Mouse (Mus musculus) mouse trophoblast stem cell (cell line): Measurements from ENCODE around the gene Slc5a1.

ENCODE experiments used
- in situ Hi-C, 2 experiments: fragments of 300-500 bp; cut with MseI, MboI; formaldehyde crosslinking; loops; 2 replicates in 1 of 2; 3 replicates in 1 of 2; pipeline ENCODE4 v1.15.1; 2025

The Slc5a1 gene

DNA sequence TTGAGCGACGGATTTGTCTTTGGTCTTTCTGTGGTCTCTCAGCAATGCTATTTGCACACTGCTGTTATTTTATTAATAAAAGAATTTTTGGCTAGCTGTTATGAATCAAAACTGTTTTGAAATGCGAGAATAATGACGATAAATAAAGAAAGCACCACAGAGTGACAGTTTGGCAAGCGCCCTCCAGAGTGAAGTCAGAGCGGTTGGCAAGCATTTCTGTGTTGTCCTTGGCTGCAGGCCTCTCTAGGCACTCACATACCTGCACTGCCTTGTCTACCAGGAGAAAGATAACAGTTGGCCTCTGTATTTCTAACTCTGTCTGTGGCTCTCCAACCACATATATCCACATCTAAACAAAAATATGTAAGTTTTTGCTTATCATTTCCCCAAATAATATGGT, 43.7 kb downstream of the Slc5a1 start:
- in situ Hi-C loops, result loop anchor here (5.0 to 25.0 kb wide), 2 partner anchors 100 to 210 kb away; no protein-coding TSS in a partner anchor

DNA sequence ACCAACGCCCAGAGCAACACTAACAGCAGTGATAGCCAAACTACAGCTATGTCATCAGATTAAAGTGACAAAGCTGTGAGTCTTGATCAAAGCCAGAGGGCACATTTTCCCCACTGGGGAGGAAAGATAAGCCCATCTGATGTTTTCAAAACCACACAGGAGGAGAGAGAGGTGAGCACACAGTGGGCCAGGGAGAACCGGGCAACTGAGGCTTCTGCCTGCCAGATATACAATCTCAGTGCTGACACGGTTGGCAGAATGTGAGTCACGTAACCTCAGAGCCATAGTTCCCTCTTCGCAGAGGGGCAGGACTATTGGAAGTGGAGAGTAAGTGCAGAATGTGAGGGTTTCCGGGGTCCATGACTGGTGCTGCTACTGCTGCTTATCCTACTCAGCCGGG, 89.5 kb downstream of the Slc5a1 start:
- in situ Hi-C loops, result no loop called here

DNA sequence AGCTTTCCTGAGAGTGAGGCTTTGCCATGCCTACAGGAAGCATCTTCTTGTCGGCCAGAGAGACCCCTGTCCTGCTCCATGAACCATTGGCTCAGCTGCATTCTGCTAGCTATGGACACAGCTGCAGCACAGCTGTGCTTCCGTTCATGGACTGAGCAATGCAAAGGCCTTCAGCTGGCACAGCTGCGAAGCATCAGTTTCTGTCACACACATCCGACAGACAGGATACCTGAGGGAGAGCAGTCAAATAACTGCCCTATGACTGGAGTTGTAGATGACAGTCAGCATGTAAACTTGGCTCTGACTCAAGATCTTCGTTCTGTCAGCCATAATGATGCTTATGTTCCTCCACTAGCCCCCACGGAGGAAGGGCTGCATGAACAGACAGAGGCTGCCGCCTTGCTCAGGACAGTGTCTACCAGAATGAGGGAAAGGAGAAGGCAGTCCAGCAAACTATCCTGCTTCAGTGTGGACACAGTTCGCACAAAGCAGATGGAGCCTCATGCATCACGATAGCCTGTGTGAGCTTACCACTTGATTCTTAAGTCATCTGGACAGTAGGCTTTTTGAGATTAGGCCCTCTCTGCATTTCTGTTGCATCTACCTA, 91.3 kb downstream of the Slc5a1 start:
- in situ Hi-C loops, result no loop called here

DNA sequence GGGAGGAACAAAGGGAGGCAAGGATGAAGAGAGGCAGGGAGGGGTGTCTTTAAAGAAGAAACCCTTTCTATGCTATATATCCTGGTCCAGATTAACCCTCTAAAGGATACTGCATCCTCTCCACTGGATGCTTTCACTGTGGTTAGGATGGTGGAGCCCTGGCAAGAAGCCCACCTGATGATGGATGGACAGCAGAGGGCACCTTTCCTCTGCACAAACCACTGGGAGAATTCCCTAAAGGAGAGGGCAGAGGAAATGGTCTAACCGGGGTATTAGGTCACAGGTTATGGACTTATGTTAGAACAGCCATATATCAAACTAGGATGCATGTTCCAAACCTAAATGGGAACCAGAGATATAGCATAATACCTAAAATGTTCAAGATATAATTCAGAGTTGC, 96.1 kb downstream of the Slc5a1 start:
- in situ Hi-C loops, result no loop called here

DNA sequence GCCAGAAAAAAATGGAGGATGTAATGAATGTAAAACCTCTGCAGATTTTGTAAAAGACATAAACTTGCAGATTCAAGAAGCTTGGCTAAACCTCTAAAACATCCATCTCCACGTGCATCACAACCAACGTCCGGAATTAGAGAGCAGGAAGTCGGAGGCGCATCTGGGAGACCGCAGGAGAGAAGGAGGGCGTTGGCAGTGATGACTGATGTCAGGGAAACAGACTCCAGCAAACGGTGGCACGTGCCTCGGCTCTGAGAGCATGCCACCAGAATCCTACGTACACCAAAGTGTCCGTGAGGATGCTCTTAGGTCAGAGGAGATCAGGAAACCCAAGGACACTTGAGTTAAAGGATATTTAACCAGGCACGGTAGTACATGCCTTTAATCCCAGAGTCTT, 97.7 kb downstream of the Slc5a1 start:
- in situ Hi-C loops, result no loop called here

DNA sequence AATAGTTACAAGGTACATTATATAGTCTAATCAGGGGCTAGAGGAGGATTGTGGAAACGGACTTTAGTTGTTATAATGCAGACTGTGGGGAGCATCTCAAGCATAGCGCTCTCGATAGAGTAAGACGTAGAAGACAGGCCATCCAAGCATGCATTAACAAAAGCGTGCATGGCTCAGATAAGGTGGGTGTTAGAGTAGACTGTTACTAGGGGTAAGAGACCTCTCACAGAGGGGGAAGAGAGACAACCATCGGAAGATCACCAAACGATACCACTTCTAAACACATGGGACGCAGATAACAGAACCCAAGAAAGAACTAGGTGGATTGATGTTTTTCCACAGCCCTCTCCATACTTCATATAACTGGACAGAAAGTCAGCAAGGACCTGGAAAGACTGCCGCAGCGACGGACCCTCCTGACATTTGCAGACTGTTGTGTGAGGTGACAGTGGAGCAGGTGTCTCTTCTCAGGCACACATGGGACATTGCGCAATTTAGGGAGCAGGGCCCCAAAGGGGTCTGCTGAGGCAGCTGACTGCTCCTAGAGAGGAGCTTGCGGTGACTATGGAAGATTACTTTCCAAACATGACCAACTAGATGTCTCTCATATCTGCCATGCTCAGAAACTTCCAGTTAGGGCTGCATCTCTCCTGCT, 98.6 kb downstream of the Slc5a1 start:
- in situ Hi-C loops, result no loop called here

DNA sequence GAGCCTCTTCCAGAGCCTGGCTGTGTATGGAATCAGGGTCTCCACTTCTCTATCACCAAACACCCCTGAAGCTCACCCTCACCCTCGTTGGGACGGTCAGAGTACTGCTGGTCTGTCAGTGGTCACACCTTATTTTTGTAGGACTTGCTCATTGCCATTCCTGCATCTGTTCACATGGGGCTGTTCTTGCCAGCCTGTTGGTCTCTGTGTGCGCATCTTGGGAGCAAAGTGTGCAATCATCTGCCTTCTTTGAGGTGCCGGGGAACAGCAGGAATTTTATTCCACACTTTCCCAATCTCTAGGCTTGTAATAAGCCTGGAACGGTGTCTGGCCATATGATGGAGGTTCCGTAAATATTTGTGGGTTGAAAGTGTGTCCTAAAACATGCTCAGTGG, 99.1 kb downstream of the Slc5a1 start:
- in situ Hi-C loops, result no loop called here

DNA sequence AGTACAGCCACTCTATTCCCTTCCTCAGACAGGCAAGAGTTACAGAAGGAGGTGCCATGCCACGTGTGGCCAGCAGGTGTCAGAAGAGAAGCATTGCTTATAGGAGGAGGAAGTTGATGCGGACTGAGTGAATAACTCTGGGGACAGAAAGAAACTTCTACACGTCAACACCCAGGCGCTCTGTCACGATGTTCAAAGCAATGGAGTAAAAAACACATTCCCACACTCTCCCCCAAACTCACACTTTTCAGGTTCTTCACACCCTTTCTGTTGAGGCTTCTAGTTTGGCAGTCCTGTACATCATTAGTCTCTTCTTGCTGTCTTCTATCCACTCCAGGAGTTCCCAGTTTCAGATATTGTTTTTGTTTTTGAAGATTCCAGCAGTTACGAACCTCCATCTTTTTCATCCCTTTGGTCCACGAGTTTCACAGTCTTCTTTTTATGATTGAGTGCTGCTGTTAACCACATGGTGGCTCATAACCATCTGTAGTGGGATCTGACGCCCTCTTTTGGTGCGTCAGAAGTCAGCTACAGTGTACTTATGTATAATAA, 99.7 kb downstream of the Slc5a1 start:
- in situ Hi-C loops, result no loop called here

DNA sequence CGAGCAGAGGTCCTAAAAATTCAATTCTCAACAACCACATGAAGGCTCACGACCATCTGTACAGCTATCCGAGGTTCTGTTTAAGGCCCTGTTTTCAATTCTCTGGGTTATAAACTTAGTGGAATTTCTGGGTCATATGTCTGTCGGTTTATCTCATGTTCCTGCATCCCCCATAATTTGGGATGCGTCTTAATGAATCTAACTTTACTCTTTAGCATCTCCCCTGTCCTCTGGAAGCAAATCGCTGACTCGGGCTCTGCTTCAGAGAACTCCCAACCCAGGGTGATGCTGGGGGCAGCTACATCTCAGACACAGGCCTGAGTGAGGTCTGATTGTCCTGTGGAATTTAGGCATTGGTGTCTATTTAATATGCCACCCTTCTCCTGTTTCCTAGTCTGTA, 100.3 kb downstream of the Slc5a1 start:
- in situ Hi-C loops, result no loop called here

DNA sequence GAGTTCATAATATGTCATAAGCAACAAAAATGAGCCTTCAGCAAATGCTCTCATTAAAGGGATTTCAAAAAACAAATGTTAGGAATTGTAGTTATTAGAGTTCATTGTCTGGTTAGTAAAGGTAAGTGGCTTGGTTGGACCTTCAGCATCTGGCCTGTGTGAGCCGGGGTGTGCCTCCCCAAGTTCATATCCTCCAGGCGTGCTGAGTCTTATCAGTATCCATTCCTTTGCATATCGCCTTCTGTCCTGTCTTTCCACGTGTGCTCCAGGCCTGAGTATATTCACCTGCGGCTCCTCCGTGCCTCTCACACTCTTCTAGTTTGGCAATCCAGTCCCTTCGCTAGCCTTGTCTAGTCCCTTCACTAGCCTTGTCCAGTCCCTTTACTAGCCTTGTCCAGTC, 102.3 kb downstream of the Slc5a1 start:
- in situ Hi-C loops, result no loop called here

DNA sequence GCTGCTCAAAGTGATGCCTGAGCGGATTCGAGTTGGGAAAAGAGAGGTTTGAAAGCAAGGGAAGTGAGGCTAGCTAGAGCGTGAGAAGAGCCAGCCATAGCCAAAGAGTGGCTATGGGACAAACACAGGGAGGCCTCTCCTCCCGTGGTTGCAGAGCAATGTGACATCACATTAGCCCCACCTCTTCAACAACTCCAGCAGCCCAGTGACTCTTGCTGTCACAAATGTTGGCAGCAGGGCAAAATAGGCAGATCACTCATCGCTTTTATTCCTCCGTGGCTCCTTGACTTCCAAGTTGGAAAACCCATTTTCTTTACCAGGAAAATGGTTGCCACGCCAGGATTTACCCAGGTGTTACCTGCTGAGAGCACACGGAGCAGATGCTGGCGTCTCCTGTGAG, 103.1 kb downstream of the Slc5a1 start:
- in situ Hi-C loops, result no loop called here

DNA sequence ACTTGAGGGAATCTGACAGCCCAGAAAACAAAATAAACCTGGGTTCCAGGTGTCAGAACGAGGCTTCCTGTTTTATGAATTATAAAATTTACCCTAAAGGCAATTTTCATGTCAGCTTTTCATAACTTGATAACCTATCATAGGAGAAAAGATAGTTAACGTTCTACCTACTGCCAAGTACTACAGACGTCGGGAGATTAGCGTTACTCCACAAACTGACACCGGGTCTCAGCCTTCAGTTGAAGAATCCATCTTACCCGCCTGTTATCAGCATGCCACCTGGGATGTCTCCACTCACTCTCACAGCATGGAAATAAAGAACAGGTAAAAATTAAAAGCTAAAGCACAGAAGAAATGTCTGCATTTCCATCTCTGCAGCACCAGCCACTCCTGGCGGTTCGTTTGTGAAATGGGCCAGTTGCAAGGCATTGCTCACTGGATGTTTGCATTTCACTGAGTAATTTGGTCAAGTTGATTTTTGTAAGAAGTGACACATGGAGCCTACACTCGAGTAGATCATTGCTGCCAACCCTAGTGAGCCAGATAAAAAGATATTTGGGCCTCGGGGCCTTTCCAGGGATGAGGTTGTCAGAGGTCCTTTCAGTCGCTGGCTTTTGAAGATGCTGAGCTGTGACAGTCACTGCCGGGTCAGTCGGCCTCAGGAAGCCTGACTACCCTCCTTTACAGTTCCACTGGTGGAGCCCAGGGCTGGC, 104.7 kb downstream of the Slc5a1 start:
- in situ Hi-C loops, result no loop called here

DNA sequence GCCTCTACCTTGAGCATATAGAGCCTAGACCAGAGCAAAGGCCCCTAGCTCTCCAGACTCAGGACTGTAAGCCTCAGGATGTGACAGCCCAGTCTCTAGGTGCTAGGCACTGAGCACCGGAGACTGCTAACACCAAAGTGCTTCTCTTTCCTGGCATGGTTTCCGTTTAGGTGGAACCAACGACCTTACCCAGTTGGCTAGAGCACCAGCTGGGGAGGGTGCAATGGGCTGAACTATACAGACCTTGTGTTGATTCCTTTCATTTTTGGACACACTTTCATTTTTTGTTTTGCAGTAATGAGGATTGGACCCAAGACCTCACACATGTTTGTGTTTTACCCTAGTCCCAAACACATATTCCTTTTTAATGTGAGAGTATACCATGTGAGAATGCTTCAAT, 106.5 kb downstream of the Slc5a1 start:
- in situ Hi-C loops, result no loop called here

DNA sequence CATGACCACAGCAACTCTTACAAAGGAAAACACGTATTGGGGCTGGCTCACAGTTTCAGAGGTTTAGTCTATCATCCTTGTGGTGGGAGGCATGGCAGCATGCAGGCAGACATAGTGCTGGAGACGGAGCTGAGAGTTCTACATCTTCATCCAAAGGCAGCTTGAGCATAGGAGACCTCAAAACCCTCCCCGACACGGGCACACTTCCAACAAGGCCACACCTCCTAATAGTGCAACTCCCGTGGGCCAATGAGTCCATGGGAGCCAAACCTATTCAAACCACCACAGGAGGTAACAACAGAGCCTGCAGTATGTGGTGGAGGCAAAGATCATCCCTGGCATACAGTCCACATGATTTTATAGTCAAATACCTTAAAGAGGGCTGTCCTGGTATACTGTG, 107.2 kb downstream of the Slc5a1 start:
- in situ Hi-C loops, result no loop called here
